Mouse (Mus musculus) embryonic fibroblast, embryonic 13.5 days (primary cell): Measurements from ENCODE around the gene Polr2m.

Experiments
- CTCF ChIP-seq: IDR thresholded peaks from 2 replicates; pipeline ENCODE4 v1.5.1; 2011; ENCODE audit warnings: mild to moderate bottlenecking, control low read depth, low read length, moderate library complexity, borderline replicate concordance; ENCODE audit not compliant: insufficient read depth
- POLR2A ChIP-seq: IDR thresholded peaks from 2 replicates; pipeline ENCODE4 v1.6.1; 2011; ENCODE audit warnings: low read depth, mild to moderate bottlenecking, control low read depth, low read length, moderate library complexity

GRCm38 (mm10) chr9:71513566-71513965, 27.8 kb upstream of the Polr2m start:
- no peak for TF ChIP-seq CTCF
- TF ChIP-seq POLR2A, result no peak
